Mouse (Mus musculus): ENCODE results near the gene Lpin2.

DNA sequence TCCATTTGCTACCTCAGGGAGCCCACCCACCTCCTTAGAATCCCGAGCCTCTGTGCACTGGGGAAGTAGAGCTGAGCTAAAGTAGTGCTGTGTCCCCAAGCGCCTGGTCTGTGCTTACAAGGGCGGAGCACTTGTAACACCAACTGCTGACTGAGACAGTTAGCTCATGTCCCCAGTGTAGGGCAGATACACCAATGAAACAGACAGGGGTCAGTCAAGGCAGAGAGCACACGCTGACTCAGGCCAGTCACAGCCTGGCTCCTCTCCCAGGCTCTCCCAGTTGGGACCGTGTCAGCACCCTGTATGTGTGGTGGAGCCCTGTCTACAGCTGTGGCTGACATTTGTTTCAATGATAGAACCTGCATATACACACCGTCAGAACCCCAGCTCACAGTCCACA, 103.6 kb downstream of the Lpin2 start:
- TF ChIP-seq CTCF (IDR thresholded peaks at IDR 0.05; ENCODE audit: control insufficient read depth, insufficient read depth, insufficient replicate concordance, low read depth, low read length) (no peak), POLR2A (IDR thresholded peaks at IDR 0.05; ENCODE audit: control insufficient read depth, low read depth, low read length) (no peak)

Measured in testis, adult 2 months (tissue).